Mouse (Mus musculus): ENCODE measurements around the gene Itpkb. TPM values are rescaled to one million over a fixed set of nuclear protein-coding genes. Genes with fewer than 3 reads are reported as not detected.

Gene Itpkb
- polyA plus RNA-seq, 1 experiment from 2014 or later, result 4.3 TPM

DNA sequence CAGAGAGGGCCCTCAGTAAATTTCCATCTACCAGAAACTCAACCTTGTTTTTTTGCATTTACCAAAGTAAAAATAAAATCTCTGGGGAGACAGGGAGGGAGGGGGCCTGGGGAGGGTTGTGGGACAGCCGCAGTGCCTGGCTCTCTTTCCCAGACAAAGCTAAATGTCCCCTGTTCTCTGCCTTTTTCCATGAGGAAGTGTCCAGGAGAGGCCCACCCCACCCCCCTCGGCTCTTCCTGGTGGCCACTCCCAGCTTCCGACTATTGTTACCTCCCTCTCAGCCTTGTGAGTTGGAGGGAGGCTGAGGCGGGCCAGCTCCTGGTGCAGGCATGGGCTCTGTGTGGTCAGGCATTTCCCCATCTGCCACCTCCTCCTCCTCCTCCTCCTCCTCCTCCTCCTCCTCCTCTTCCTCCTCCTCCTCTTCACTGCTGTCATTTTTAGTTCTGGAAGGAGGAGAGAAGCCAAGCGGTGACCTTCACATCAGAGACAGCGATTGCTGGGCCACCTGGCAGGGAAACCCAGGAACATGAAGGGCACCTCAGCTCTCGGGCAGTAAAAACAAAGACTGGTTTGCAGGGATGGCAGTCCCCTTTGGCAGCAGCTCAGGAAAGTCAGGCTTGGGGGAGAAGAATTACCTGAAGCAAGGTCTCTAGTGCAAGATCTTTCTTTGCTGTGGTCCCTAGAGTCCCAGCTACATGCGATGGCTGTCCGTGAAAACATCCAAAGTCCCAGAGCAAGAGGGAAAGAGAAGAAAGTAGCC lies 75.5 kb downstream of the Itpkb start:
- Histone ChIP-seq H3K36me3 (ENCODE audit: control insufficient read depth, insufficient read depth, low read length) (no peaks in the 10 kb centered on the region), H3K27me3 (replicated peaks; ENCODE audit: control insufficient read depth, insufficient read depth, low read length) (no peaks in the 10 kb centered on the region), H3K4me2 (no peak overlapping the region), H3K9ac (ENCODE audit: low read depth, low read length) (no peak overlapping the region), H3K4me3 (ENCODE audit: low read depth, low read length) (no peak overlapping the region), H3K4me1 (replicated peaks; ENCODE audit: control insufficient read depth, insufficient read depth, low read length) (peaks cover 50% of the 10 kb centered on the region), H3K27ac (ENCODE audit: low read depth, low read length) (peak overlapping the region; percentile 30; the same call in 1 of the 2 replicates), H3K9me3 (ENCODE audit: control insufficient read depth, low read length) (no peaks in the 10 kb centered on the region)
- no peak for DNase-seq (ENCODE audit: low spot score)
- ATAC-seq (replicated peaks; ENCODE audit: low FRiP score), result 0 out of 2 replicates have a peak, but pooled peaks have one; percentile 11
- 60% methylated on average over 9 of the region's 9 CpGs for WGBS

GRCm38 (mm10) chr1:180406336-180407035 lies 76.2 kb downstream of the Itpkb start:
- DNase-seq (ENCODE audit: low spot score), result no peak
- H3K4me1 ChIP-seq (replicated peaks; ENCODE audit: control insufficient read depth, insufficient read depth, low read length), result peaks cover 53% of the 10 kb centered on the region
- no peak overlapping the region for H3K4me2 ChIP-seq
- ATAC-seq (replicated peaks; ENCODE audit: low FRiP score), result no peak
- H3K27ac ChIP-seq (ENCODE audit: low read depth, low read length), result no peak overlapping the region
- 60% methylated on average over 11 of the region's 11 CpGs for WGBS
- H3K27me3 ChIP-seq (replicated peaks; ENCODE audit: control insufficient read depth, insufficient read depth, low read length), result no peaks in the 10 kb centered on the region
- no peaks in the 10 kb centered on the region for H3K36me3 ChIP-seq (ENCODE audit: control insufficient read depth, insufficient read depth, low read length)
- H3K9me3 ChIP-seq (ENCODE audit: control insufficient read depth, low read length), result no peaks in the 10 kb centered on the region
- H3K4me3 ChIP-seq (ENCODE audit: low read depth, low read length), result no peak overlapping the region
- H3K9ac ChIP-seq (ENCODE audit: low read depth, low read length), result no peak overlapping the region

DNA sequence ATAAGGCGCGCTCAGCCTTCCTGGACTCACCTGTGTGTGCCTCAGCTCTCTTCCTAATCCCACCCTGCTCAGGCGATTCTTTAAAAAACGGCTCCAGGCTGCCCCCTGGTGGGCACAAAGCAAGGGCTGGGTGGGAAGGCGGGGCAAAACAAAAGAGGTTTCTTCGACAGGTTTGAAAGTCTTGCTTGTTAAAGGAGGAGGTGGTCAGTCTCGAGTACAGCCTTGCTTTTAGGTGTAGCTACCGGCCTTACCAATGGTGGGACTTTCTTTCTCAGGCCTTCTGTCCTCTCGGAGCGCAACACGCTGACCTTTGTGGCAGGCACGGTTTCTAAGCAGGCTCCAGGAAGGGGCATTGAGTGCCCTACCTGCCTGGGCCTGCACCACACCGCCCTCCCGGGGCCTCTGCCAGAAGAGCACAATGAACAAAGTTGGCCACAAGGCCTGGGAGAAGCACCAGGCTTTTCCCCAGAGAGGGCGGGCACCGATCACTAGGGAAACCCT lies 76.9 kb downstream of the Itpkb start:
- peak overlapping the region; percentile 35; the same call in 1 of the 2 replicates for H3K9ac ChIP-seq (ENCODE audit: low read depth, low read length)
- peak; percentile 82 for DNase-seq (ENCODE audit: low spot score)
- H3K4me1 ChIP-seq (replicated peaks; ENCODE audit: control insufficient read depth, insufficient read depth, low read length), result peaks cover 53% of the 10 kb centered on the region
- H3K27me3 ChIP-seq (replicated peaks; ENCODE audit: control insufficient read depth, insufficient read depth, low read length), result no peaks in the 10 kb centered on the region
- no peaks in the 10 kb centered on the region for H3K36me3 ChIP-seq (ENCODE audit: control insufficient read depth, insufficient read depth, low read length)
- H3K9me3 ChIP-seq (ENCODE audit: control insufficient read depth, low read length), result no peaks in the 10 kb centered on the region
- peak overlapping the region; percentile 50 for H3K4me2 ChIP-seq
- WGBS, result 20% methylated on average over 16 of the region's 16 CpGs
- no peak overlapping the region for H3K27ac ChIP-seq (ENCODE audit: low read depth, low read length)
- ATAC-seq (replicated peaks; ENCODE audit: low FRiP score), result peak; percentile 54; the same call in 1 of the 2 replicates
- no peak overlapping the region for H3K4me3 ChIP-seq (ENCODE audit: low read depth, low read length)

- Histone ChIP-seq H3K4me2 (no peak overlapping the region), H3K27me3 (replicated peaks; ENCODE audit: control insufficient read depth, insufficient read depth, low read length) (no peaks in the 10 kb centered on the region), H3K9ac (ENCODE audit: low read depth, low read length) (no peak overlapping the region), H3K27ac (ENCODE audit: low read depth, low read length) (no peak overlapping the region; the same call in 1 of the 2 replicates), H3K36me3 (ENCODE audit: control insufficient read depth, insufficient read depth, low read length) (no peaks in the 10 kb centered on the region), H3K9me3 (ENCODE audit: control insufficient read depth, low read length) (no peaks in the 10 kb centered on the region), H3K4me3 (ENCODE audit: low read depth, low read length) (no peak overlapping the region), H3K4me1 (replicated peaks; ENCODE audit: control insufficient read depth, insufficient read depth, low read length) (peaks cover 53% of the 10 kb centered on the region)
- 84% methylated on average over 18 of the region's 18 CpGs for WGBS
- DNase-seq (ENCODE audit: low spot score), result no peak
- ATAC-seq (replicated peaks; ENCODE audit: low FRiP score), result no peak
Observed at GRCm38 (mm10) chr1:180407727-180408719, 77.7 kb downstream of the Itpkb start.

DNA sequence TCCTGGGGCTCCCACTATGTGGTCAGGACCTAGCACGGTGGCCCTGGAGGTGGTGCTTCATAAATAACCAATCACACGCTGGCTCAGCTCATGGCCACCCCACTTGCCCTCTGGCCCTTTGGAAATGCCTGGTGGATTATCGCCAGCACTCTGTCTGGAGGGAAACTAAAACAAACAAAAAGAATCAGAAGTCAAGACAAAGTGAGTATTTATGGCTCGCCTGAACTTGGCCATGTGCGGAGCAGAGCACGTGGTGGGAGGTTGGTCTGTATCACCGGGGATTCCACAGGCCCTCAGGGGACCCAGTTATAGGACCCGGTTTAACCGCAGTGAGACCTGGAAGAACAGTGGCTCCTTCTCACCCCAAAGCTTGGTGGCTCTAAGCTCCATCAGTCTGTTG lies 78.5 kb downstream of the Itpkb start:
- Histone ChIP-seq H3K36me3 (ENCODE audit: control insufficient read depth, insufficient read depth, low read length) (no peaks in the 10 kb centered on the region), H3K4me1 (replicated peaks; ENCODE audit: control insufficient read depth, insufficient read depth, low read length) (peaks cover 46% of the 10 kb centered on the region)
- ATAC-seq (replicated peaks; ENCODE audit: low FRiP score), result no peak

DNA sequence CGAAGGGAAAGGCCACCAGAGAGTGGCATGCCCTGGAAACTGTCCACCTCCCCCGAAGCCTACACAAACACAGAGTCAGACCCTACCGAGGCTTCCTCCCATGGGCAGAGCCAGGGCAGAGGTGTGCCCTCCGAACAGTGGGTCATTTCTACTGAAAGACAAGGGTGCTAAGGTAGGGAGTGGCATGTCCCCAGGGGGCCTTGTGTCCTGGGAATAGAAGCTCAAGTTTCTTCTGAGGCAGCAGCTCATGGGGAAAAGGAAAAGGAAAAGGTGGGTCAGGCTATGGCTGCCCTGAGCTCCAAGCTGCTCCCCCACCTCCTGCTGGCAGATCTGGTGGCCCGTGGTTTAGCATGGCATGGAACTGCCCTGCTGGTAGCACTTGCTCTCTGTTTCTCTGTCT lies 79.5 kb downstream of the Itpkb start:
- no peak overlapping the region for H3K9ac ChIP-seq (ENCODE audit: low read depth, low read length)
- H3K4me2 ChIP-seq, result no peak overlapping the region
- H3K27ac ChIP-seq (ENCODE audit: low read depth, low read length), result no peak overlapping the region
- no peaks in the 10 kb centered on the region for H3K36me3 ChIP-seq (ENCODE audit: control insufficient read depth, insufficient read depth, low read length)
- 63% methylated on average over 5 of the region's 5 CpGs for WGBS
- H3K27me3 ChIP-seq (replicated peaks; ENCODE audit: control insufficient read depth, insufficient read depth, low read length), result no peaks in the 10 kb centered on the region
- ATAC-seq (replicated peaks; ENCODE audit: low FRiP score) (no peak), DNase-seq (ENCODE audit: low spot score) (no peak)
- H3K9me3 ChIP-seq (ENCODE audit: control insufficient read depth, low read length), result no peaks in the 10 kb centered on the region
- peaks cover 38% of the 10 kb centered on the region for H3K4me1 ChIP-seq (replicated peaks; ENCODE audit: control insufficient read depth, insufficient read depth, low read length)
- H3K4me3 ChIP-seq (ENCODE audit: low read depth, low read length), result no peak overlapping the region

More for the DNA sequence above, 78.5 kb downstream of the Itpkb start:
- Histone ChIP-seq H3K9me3 (ENCODE audit: control insufficient read depth, low read length) (no peaks in the 10 kb centered on the region), H3K27ac (ENCODE audit: low read depth, low read length) (no peak overlapping the region), H3K4me2 (no peak overlapping the region), H3K27me3 (replicated peaks; ENCODE audit: control insufficient read depth, insufficient read depth, low read length) (no peaks in the 10 kb centered on the region), H3K4me3 (ENCODE audit: low read depth, low read length) (no peak overlapping the region), H3K9ac (ENCODE audit: low read depth, low read length) (no peak overlapping the region)
- 67% methylated on average over 9 of the region's 9 CpGs for WGBS
- DNase-seq (ENCODE audit: low spot score), result no peak

DNA sequence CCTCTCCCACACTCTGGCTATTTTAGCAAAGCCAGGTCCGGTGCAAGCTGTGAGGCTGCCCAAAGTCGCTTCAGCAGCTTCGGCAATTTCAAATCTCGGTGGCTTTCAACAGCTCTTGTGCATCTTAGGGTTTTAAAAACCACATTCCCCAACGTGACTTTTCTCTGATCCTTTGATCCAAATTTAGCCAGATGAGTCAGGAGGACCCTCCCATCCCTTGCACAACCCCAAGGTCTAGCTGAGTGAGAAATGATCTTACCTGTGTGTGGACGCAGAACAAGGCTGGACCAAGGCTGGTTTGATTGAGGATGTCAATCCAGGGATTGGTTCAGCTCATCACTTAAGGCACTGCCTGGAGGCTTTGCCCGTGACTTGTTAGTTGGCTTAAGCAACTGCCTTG lies 80.0 kb downstream of the Itpkb start:
- no peak for ATAC-seq (replicated peaks; ENCODE audit: low FRiP score)
- no peaks in the 10 kb centered on the region for H3K9me3 ChIP-seq (ENCODE audit: control insufficient read depth, low read length)
- H3K4me1 ChIP-seq (replicated peaks; ENCODE audit: control insufficient read depth, insufficient read depth, low read length), result peaks cover 33% of the 10 kb centered on the region
- no peak overlapping the region for H3K9ac ChIP-seq (ENCODE audit: low read depth, low read length)
- no peak overlapping the region for H3K4me2 ChIP-seq
- no peak overlapping the region for H3K27ac ChIP-seq (ENCODE audit: low read depth, low read length)
- WGBS, result 63% methylated on average over 7 of the region's 7 CpGs
- no peak overlapping the region for H3K4me3 ChIP-seq (ENCODE audit: low read depth, low read length)
- DNase-seq (ENCODE audit: low spot score), result no peak
- no peaks in the 10 kb centered on the region for H3K36me3 ChIP-seq (ENCODE audit: control insufficient read depth, insufficient read depth, low read length)
- H3K27me3 ChIP-seq (replicated peaks; ENCODE audit: control insufficient read depth, insufficient read depth, low read length), result no peaks in the 10 kb centered on the region

- H3K9me3 ChIP-seq (ENCODE audit: control insufficient read depth, low read length), result no peaks in the 10 kb centered on the region
- no peak overlapping the region for H3K4me2 ChIP-seq
- peaks cover 3% of the 10 kb centered on the region for H3K36me3 ChIP-seq (ENCODE audit: control insufficient read depth, insufficient read depth, low read length)
- WGBS, result 55% methylated on average over 4 of the region's 4 CpGs
- no peak overlapping the region for H3K9ac ChIP-seq (ENCODE audit: low read depth, low read length)
- H3K4me1 ChIP-seq (replicated peaks; ENCODE audit: control insufficient read depth, insufficient read depth, low read length), result peaks cover 6% of the 10 kb centered on the region
- no peak for DNase-seq (ENCODE audit: low spot score)
- H3K27me3 ChIP-seq (replicated peaks; ENCODE audit: control insufficient read depth, insufficient read depth, low read length), result no peaks in the 10 kb centered on the region
- H3K27ac ChIP-seq (ENCODE audit: low read depth, low read length), result no peak overlapping the region
- H3K4me3 ChIP-seq (ENCODE audit: low read depth, low read length), result no peak overlapping the region
- no peak for ATAC-seq (replicated peaks; ENCODE audit: low FRiP score)
Observed at GRCm38 (mm10) chr1:180415064-180415463, 84.8 kb downstream of the Itpkb start.

All from liver, embryonic 11.5 days (tissue).